Mouse (Mus musculus) forebrain, postnatal 0 days (tissue): Measurements from ENCODE around the gene Hbb-bt. TPM values are rescaled to one million over a fixed set of nuclear protein-coding genes. Genes with fewer than 3 reads are reported as not detected.
"Not testable (repeated sequence)": the region's sequence is repeated elsewhere in the genome, so short reads cannot be mapped to it uniquely, and the experiment has no call there.

Experiments
- ATAC-seq: fragments of 200-750 bp; cut with Nextera tagmentation; 2 replicates; pipeline ENCODE4 v1.8.0; 2017; ENCODE audit warnings: mild to moderate bottlenecking, moderate library complexity
- DNase-seq: peaks from one replicate; pipeline ENCODE4 v3.0.0-alpha.2; 2015
- H3K27ac ChIP-seq: fragments of 300-500 bp; sonication (generic); 2 replicates; pipeline ENCODE4 v1.5.1; 2014; ENCODE audit warnings: low read depth, mild to moderate bottlenecking, antibody characterized with exemption, low read length, moderate library complexity, mixed read lengths
- H3K27me3 ChIP-seq: fragments of 300-500 bp; sonication (generic); 2 replicates; pipeline ENCODE4 v1.6.1; 2014; ENCODE audit warnings: mild to moderate bottlenecking, low read length, mixed read lengths; ENCODE audit not compliant: insufficient read depth
- H3K36me3 ChIP-seq: fragments of 300-500 bp; sonication (generic); 2 replicates; pipeline ENCODE4 v1.6.1; 2014; ENCODE audit warnings: mild to moderate bottlenecking, moderate library complexity; ENCODE audit not compliant: insufficient read depth
- H3K4me1 ChIP-seq: fragments of 300-500 bp; sonication (generic); 2 replicates; pipeline ENCODE4 v1.6.1; 2014; ENCODE audit warnings: antibody characterized with exemption; ENCODE audit not compliant: insufficient read depth
- H3K4me2 ChIP-seq: fragments of 300-500 bp; sonication (generic); 2 replicates; pipeline ENCODE4 v1.6.1; 2014; ENCODE audit warnings: low read depth, mild to moderate bottlenecking, moderate library complexity
- H3K4me3 ChIP-seq: fragments of 300-500 bp; sonication (generic); 2 replicates; pipeline ENCODE4 v1.5.1; 2014; ENCODE audit warnings: low read depth, low read length, mixed read lengths
- H3K9ac ChIP-seq: fragments of 300-500 bp; sonication (generic); 2 replicates; pipeline ENCODE4 v1.6.1; 2014; ENCODE audit warnings: mild to moderate bottlenecking
- H3K9me3 ChIP-seq: fragments of 300-500 bp; sonication (generic); 2 replicates; pipeline ENCODE4 v1.6.1; 2016; ENCODE audit warnings: low read length
- CTCF ChIP-seq: sonication (generic); IDR thresholded peaks from 2 replicates; pipeline ENCODE4 v1.5.1; 2016; ENCODE audit warnings: antibody characterized with exemption, control low read depth, low read depth
- WGBS: fragments of 180-500 bp; shearing (Covaris S2); extraction: QIAGEN DNeasy Blood & Tissue Kit; methylation state at CpG from one replicate; pipeline ENCODE4 v1.1.7; 2014; 5-methylcytosine and 5-hydroxymethylcytosine counted together
- polyA plus RNA-seq: library from polyadenylated mRNA; unstranded; fragments of >200 nt; fragmentation: Nextera tagmentation; extraction: Ambion mirVana; gene quantifications from 2 replicates; pipeline ENCODE4 v1.2.1, GENCODE M21; 2015
- total RNA-seq: library from RNA; depleted of rRNA; stranded (reverse); fragments of >200 nt; gene quantifications from 2 replicates; pipeline ENCODE4 v1.2.3, GENCODE M21; 2014

Hbb-bt gene
- total and polyA plus RNA-seq, 2 experiments from 2014 or later, result 105 to 190 TPM

- Histone ChIP-seq H3K4me2 (no peak within 1 kb of the TSS), H3K27me3 (no peaks in the 10 kb centered on the region), H3K9ac (no peak within 1 kb of the TSS), H3K9me3 (no peaks in the 10 kb centered on the region), H3K27ac (no peak within 1 kb of the TSS), H3K4me1 (no peaks in the 10 kb centered on the region), H3K36me3 (no peaks in the 10 kb centered on the region), H3K4me3 (no peak within 1 kb of the TSS)
- no peak for TF ChIP-seq CTCF
- ATAC-seq, result no peak
- 79% methylated on average over 2 of the region's 2 CpGs for WGBS
- no peak for DNase-seq
These were observed 29.2 kb upstream of the Hbb-bt start, which contains the start of gene Hbb-bh1 for GRCm38 (mm10) chr7:103843034-103843433. Hbb-bh1 (minus strand) TSS chr7:103843164.

- Histone ChIP-seq H3K27me3 (no peaks in the 10 kb centered on the region), H3K27ac (no peak within 1 kb of the TSS), H3K4me1 (no peaks in the 10 kb centered on the region), H3K36me3 (no peaks in the 10 kb centered on the region), H3K4me2 (no peak within 1 kb of the TSS), H3K4me3 (no peak within 1 kb of the TSS), H3K9ac (no peak within 1 kb of the TSS), H3K9me3 (no peaks in the 10 kb centered on the region)
- ATAC-seq (no peak), DNase-seq (no peak)
- 70% methylated on average over 3 of the region's 3 CpGs for WGBS
- no peak for TF ChIP-seq CTCF
These were observed 26.5 kb upstream of the Hbb-bt start, which contains the start of gene Hbb-bh2 for GRCm38 (mm10) chr7:103840268-103840667. Hbb-bh2 (minus strand) TSS chr7:103840520.

- no peak within 1 kb of the TSS for H3K4me2 ChIP-seq
- no peak for TF ChIP-seq CTCF
- WGBS, result 96% methylated on average over 4 of the region's 4 CpGs
- H3K9ac ChIP-seq, result no peak within 1 kb of the TSS
- H3K9me3 ChIP-seq, result no peaks in the 10 kb centered on the region
- DNase-seq (no peak), ATAC-seq (no peak)
- no peak within 1 kb of the TSS for H3K27ac ChIP-seq
- no peak within 1 kb of the TSS for H3K4me3 ChIP-seq
- H3K36me3 ChIP-seq, result no peaks in the 10 kb centered on the region
- no peaks in the 10 kb centered on the region for H3K4me1 ChIP-seq
- no peaks in the 10 kb centered on the region for H3K27me3 ChIP-seq
These were observed 14.0 kb upstream of the Hbb-bt start, which contains the start of gene Hbb-bs for GRCm38 (mm10) chr7:103827808-103828207. Hbb-bs (minus strand) TSS chr7:103828096.

GRCm38 (mm10) chr7:103827139-103827538, 13.3 kb upstream of the Hbb-bt start:
- H3K4me2 ChIP-seq, H3K9ac ChIP-seq, H3K27me3 ChIP-seq, H3K27ac ChIP-seq, H3K4me1 ChIP-seq, H3K9me3 ChIP-seq, H3K4me3 ChIP-seq, DNase-seq, H3K36me3 ChIP-seq, ATAC-seq: not testable (repeated sequence)
- WGBS, result no CpG with 5 or more reads among the region's 2 CpGs

- DNase-seq (no peak), ATAC-seq (no peak)
- Histone ChIP-seq H3K4me2 (no peak overlapping the region), H3K4me3 (no peak overlapping the region), H3K4me1 (no peaks in the 10 kb centered on the region), H3K27me3 (no peaks in the 10 kb centered on the region), H3K27ac (no peak overlapping the region), H3K9ac (no peak overlapping the region), H3K36me3 (no peaks in the 10 kb centered on the region), H3K9me3 (no peaks in the 10 kb centered on the region)
- TF ChIP-seq CTCF, result no peak
- WGBS, result 64% methylated on average over 3 of the region's 3 CpGs
These were observed 12.6 kb upstream of the Hbb-bt start for GRCm38 (mm10) chr7:103826255-103826887.

GRCm38 (mm10) chr7:103825536-103826254, 11.9 kb upstream of the Hbb-bt start:
- Histone ChIP-seq H3K36me3 (no peaks in the 10 kb centered on the region), H3K9me3 (no peaks in the 10 kb centered on the region), H3K4me2 (no peak overlapping the region), H3K9ac (no peak overlapping the region), H3K27me3 (no peaks in the 10 kb centered on the region), H3K4me3 (no peak overlapping the region), H3K27ac (no peak overlapping the region), H3K4me1 (no peaks in the 10 kb centered on the region)
- ATAC-seq (no peak), DNase-seq (no peak)
- WGBS, result 91% methylated on average over 3 of the region's 3 CpGs
- no peak for TF ChIP-seq CTCF

GRCm38 (mm10) chr7:103824597-103824996, 10.8 kb upstream of the Hbb-bt start:
- no peak for DNase-seq
- Histone ChIP-seq H3K27ac (no peak overlapping the region), H3K4me2 (no peak overlapping the region), H3K27me3 (no peaks in the 10 kb centered on the region), H3K36me3 (no peaks in the 10 kb centered on the region), H3K4me1 (no peaks in the 10 kb centered on the region), H3K4me3 (no peak overlapping the region), H3K9me3 (no peaks in the 10 kb centered on the region), H3K9ac (no peak overlapping the region)
- TF ChIP-seq CTCF, result no peak
- no peak for ATAC-seq
- WGBS, result 74% methylated on average over 2 of the region's 2 CpGs

GRCm38 (mm10) chr7:103815085-103815484, 1.3 kb upstream of the Hbb-bt start:
- not testable (repeated sequence) for H3K4me1 ChIP-seq, H3K27me3 ChIP-seq, H3K27ac ChIP-seq, H3K4me2 ChIP-seq, H3K36me3 ChIP-seq, H3K4me3 ChIP-seq, H3K9me3 ChIP-seq, DNase-seq, H3K9ac ChIP-seq, ATAC-seq
- 91% methylated on average over 1 of the region's 2 CpGs for WGBS

- not testable (repeated sequence) for H3K4me3 ChIP-seq, H3K36me3 ChIP-seq, H3K27ac ChIP-seq, DNase-seq, H3K27me3 ChIP-seq, H3K4me1 ChIP-seq, H3K9ac ChIP-seq, H3K9me3 ChIP-seq, H3K4me2 ChIP-seq, ATAC-seq
- no CpG with 5 or more reads among the region's 3 CpGs for WGBS
These were observed 644 bp downstream of the Hbb-bt start for GRCm38 (mm10) chr7:103813152-103813551.
